Mouse (Mus musculus): ENCODE data around the gene Alox5. TPM values are rescaled to one million over a fixed set of nuclear protein-coding genes. Genes with fewer than 3 reads are reported as not detected.

Gene Alox5
- polyA plus RNA-seq, 1 experiment from 2014 or later: 2.3 TPM

DNA sequence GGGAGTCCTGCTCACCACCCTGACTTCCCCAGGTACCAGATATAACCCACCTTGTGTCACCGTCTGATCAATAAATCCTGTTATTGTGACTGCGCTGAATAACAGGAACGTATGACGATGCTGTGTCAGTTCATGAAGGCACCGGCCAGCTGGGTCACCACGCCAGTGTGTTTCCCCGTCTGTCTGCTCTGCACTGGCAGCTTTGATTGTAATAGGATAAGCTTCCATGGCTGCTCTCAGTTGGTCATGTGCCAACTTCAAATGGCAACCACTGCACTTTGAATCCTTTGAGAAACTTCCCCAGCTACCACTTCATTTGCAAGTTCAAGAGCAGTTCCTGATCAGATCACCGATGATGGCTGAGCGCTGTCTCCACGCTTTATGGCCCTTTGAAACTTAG is 77.4 kb downstream of the Alox5 start:
- Histone ChIP-seq H3K4me3 (no peak overlapping the region), H3K9me3 (replicated peaks) (no peaks in the 10 kb centered on the region), H3K27ac (no peak overlapping the region), H3K4me1 (replicated peaks) (peaks cover 15% of the 10 kb centered on the region), H3K27me3 (no peaks in the 10 kb centered on the region), H3K36me3 (no peaks in the 10 kb centered on the region), H3K4me2 (no peak overlapping the region), H3K9ac (no peak overlapping the region)
- 84% methylated on average over 10 of the region's 10 CpGs for WGBS
- ATAC-seq (replicated peaks; ENCODE audit: insufficient number of reproducible peaks, insufficient read depth, low FRiP score, low read depth): no peak

DNA sequence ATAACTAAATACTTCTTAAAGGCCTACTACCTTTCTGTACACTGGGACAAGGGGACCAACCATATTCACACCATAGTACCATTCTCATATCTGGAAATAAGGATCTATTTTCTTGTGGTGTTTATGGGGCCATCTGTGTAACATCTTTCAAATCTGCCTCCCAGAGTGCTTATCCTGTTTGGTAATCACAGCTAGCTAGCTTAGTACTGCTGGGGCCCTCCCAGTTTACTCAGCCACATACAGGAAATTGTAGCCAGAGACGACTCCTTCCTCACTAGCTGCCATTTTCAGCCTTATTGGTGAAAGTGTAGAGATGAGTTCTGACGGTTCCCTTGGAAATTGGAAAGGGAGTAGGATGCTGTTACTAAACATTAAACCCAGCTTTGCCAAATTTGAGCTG is 79.4 kb downstream of the Alox5 start:
- no peak overlapping the region for H3K9ac ChIP-seq
- H3K4me2 ChIP-seq: no peak overlapping the region
- no peaks in the 10 kb centered on the region; the same call in 1 of the 2 replicates for H3K36me3 ChIP-seq
- no peak overlapping the region for H3K4me3 ChIP-seq
- peaks cover 15% of the 10 kb centered on the region for H3K4me1 ChIP-seq (replicated peaks)
- no peak overlapping the region for H3K27ac ChIP-seq
- H3K27me3 ChIP-seq: no peaks in the 10 kb centered on the region
- no peak for ATAC-seq (replicated peaks; ENCODE audit: insufficient number of reproducible peaks, insufficient read depth, low FRiP score, low read depth)
- H3K9me3 ChIP-seq (replicated peaks): no peaks in the 10 kb centered on the region
- WGBS: 54% methylated on average over 2 of the region's 2 CpGs

DNA sequence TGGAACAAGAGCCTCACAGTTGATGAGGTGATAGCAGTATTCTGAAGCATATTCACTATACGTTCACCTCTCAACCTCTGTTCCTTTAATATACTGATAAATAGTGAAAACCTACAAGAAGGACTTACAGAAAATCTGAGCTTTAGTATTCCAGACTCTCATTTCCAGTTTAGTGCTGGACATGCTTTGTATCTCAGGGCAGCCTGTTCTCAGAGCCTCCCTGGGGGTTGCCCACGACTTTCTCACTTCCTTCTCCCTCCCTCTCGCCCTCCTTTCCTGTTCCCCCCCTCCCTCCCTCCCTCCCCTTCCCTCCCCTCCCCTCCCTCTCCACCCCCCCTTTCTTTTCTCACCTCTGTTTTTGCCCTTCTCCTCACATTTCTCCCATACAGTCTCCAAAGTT is 80.8 kb downstream of the Alox5 start:
- 43% methylated on average over 3 of the region's 3 CpGs for WGBS
- Histone ChIP-seq H3K27me3 (no peaks in the 10 kb centered on the region), H3K9me3 (replicated peaks) (no peaks in the 10 kb centered on the region), H3K4me2 (no peak overlapping the region), H3K4me3 (no peak overlapping the region), H3K4me1 (replicated peaks) (peaks cover 5% of the 10 kb centered on the region), H3K36me3 (no peaks in the 10 kb centered on the region; the same call in 1 of the 2 replicates), H3K27ac (no peak overlapping the region), H3K9ac (no peak overlapping the region)
- no peak for ATAC-seq (replicated peaks; ENCODE audit: insufficient number of reproducible peaks, insufficient read depth, low FRiP score, low read depth)

DNA sequence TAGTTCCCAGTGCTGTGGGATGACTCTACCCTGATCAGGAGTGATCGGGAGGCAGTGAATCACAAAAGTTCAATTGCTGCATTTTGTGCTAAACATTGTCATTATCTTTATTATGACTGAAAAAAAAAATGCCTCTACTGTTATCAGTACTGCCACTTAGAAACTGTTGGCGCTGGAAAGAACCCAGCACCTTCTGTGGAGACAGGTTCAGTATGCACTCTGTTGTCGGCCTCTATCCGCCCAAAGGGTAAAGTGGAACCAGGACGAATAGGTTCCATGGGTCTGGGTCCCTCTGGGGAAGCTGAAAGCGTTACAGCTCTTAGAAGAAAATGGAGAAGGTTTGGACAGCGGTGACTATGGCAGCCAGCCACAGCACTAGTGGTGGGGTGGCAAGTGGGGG is 82.1 kb downstream of the Alox5 start:
- 0 out of 2 replicates have a peak, but pooled peaks cover 4% of the 10 kb centered on the region for H3K4me1 ChIP-seq (replicated peaks)
- WGBS: 72% methylated on average over 7 of the region's 7 CpGs

DNA sequence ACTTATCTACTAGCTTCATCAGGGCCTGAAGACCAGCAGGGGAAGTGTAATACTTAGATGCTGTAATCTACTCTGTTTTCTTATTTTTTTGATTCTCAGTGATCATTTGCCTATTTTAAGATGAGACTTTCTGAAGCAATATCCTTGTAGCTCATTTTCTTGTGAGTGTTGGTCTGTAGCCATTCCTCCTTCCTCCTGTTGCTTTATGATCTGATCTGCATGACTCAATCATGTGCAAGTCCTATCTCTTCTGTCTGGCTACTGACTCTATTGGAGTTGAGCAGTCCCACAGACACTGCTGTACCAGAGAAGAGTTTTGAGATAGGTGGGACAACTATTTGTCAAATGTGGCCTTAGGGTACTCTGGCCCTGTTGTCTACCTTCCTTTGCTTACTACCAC is 86.4 kb downstream of the Alox5 start:
- H3K4me1 ChIP-seq (replicated peaks): no peaks in the 10 kb centered on the region
- no peak overlapping the region for H3K4me2 ChIP-seq
- no peak overlapping the region for H3K4me3 ChIP-seq
- H3K9ac ChIP-seq: no peak overlapping the region
- H3K27me3 ChIP-seq: no peaks in the 10 kb centered on the region
- no peak for ATAC-seq (replicated peaks; ENCODE audit: insufficient number of reproducible peaks, insufficient read depth, low FRiP score, low read depth)
- H3K27ac ChIP-seq: no peak overlapping the region
- H3K9me3 ChIP-seq (replicated peaks): no peaks in the 10 kb centered on the region
- no peaks in the 10 kb centered on the region; the same call in 1 of the 2 replicates for H3K36me3 ChIP-seq

More for the DNA sequence above, 82.1 kb downstream of the Alox5 start:
- ATAC-seq (replicated peaks; ENCODE audit: insufficient number of reproducible peaks, insufficient read depth, low FRiP score, low read depth): no peak
- no peak overlapping the region for H3K27ac ChIP-seq
- H3K4me2 ChIP-seq: no peak overlapping the region
- no peaks in the 10 kb centered on the region for H3K27me3 ChIP-seq
- H3K4me3 ChIP-seq: no peak overlapping the region
- H3K9me3 ChIP-seq (replicated peaks): no peaks in the 10 kb centered on the region
- no peaks in the 10 kb centered on the region; the same call in 1 of the 2 replicates for H3K36me3 ChIP-seq
- H3K9ac ChIP-seq: no peak overlapping the region

DNA sequence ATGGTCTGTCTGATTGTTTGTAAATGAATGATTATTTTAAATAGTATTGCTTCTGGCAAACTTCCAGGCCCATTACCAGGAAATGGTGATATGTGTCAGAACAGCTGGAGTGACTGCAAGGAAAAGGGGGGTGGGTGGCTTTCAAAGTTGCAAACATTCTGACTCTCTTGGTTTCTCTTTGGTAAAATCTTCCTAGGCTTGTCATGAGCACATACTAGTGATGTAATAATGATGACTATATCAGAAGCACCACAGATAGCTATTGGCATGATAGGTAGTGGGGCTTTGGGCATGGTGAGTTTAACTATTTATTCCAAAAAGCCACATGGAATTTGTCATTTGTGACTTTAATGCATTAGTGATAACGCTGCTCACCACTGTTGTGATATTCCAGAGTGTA is 86.8 kb downstream of the Alox5 start:
- Histone ChIP-seq H3K4me3 (no peak overlapping the region), H3K9me3 (replicated peaks) (no peaks in the 10 kb centered on the region), H3K27me3 (no peaks in the 10 kb centered on the region), H3K36me3 (no peaks in the 10 kb centered on the region; the same call in 1 of the 2 replicates), H3K27ac (no peak overlapping the region), H3K4me1 (replicated peaks) (no peaks in the 10 kb centered on the region), H3K4me2 (no peak overlapping the region), H3K9ac (no peak overlapping the region)
- no peak for ATAC-seq (replicated peaks; ENCODE audit: insufficient number of reproducible peaks, insufficient read depth, low FRiP score, low read depth)
- WGBS: 86% methylated on average over 1 of the region's 1 CpGs

DNA sequence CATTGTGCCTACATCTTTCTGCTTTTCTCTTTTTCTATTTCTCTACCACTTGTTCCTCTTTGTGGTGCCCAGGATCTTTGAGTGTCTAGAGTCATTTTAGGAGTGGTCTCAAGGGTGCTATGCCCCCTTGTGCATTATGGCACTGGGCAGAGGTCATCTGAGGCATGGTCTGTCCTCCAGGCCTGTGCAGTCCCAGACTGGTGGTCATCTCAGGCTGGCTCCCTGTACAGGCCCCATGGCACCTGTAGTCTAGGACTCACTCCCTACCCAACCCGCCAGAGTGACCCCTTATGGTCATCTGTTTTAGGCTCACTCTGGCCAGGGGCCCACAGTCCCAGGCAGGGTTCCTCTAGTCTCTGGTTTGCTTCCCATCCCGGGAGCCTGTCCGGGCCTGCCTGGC is 89.5 kb downstream of the Alox5 start:
- ATAC-seq (replicated peaks; ENCODE audit: insufficient number of reproducible peaks, insufficient read depth, low FRiP score, low read depth): no peak
- no peaks in the 10 kb centered on the region for H3K9me3 ChIP-seq (replicated peaks)
- H3K4me3 ChIP-seq: no peak overlapping the region
- no peak overlapping the region for H3K4me2 ChIP-seq
- no peaks in the 10 kb centered on the region for H3K36me3 ChIP-seq
- no peaks in the 10 kb centered on the region for H3K4me1 ChIP-seq (replicated peaks)
- no peaks in the 10 kb centered on the region for H3K27me3 ChIP-seq
- H3K27ac ChIP-seq: no peak overlapping the region
- 85% methylated on average over 3 of the region's 3 CpGs for WGBS
- no peak overlapping the region for H3K9ac ChIP-seq

DNA sequence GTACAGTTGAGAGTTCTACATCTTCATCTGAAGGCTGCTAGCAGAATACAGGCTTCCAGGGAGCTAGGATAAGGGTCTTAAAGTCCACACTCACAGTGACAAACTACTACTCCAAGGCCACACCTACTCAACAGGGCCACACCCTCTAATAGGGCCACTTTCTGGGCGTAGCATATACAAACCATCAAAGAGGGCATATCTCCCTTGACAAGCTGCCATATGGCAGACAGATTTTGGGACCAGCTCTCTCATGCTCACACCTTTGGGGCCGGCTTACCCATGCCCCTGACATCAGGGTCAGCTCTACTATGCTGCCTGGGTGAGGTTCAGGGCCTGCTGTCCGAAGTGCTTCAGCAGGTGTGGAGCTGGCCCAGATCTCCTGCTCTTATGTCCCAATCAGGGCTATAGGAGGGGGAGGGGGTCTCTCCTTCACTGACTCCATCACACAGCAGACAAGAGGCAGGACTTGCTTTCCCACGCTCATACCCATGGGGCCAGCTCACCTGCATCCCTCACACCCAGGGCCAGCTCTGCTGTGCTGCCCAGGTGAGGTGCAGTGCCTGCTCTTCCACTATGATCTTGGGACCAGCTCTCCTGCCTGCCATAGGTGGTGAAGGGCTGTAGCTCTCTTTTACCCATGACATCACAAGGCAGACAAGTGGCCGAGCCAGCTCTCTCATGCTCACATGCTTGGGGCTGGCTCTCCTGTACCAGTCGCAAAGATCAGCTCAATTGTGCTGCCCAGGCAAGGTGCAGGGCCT is 90.6 kb downstream of the Alox5 start:
- no peaks in the 10 kb centered on the region for H3K9me3 ChIP-seq (replicated peaks)
- H3K4me1 ChIP-seq (replicated peaks): no peaks in the 10 kb centered on the region
- H3K27ac ChIP-seq: no peak overlapping the region
- H3K27me3 ChIP-seq: no peaks in the 10 kb centered on the region
- 0 out of 2 replicates have a peak, but pooled peaks have one; percentile 7 for ATAC-seq (replicated peaks; ENCODE audit: insufficient number of reproducible peaks, insufficient read depth, low FRiP score, low read depth)
- H3K36me3 ChIP-seq: no peaks in the 10 kb centered on the region
- H3K4me2 ChIP-seq: no peak overlapping the region
- H3K9ac ChIP-seq: no peak overlapping the region
- WGBS: 76% methylated on average over 6 of the region's 6 CpGs
- H3K4me3 ChIP-seq: no peak overlapping the region

DNA sequence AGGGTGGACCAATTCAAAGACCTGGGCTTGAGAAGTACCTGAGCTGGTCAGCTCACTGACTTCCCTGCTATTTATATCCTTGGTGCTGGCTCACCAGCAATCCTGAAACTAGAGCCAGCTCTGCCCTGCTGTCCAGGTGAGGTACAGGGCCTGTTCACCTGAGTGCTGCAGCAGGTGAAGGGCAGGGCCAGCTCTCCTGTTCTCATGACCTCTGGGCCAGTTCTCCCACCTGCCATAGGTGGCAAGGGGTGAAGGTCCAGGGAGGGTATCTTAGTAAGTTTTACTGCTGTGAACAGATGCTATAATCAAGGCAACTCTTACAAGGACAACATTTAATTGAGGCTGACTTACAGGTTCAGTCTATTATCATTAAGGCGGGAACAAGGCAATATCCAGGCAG is 91.2 kb downstream of the Alox5 start:
- H3K36me3 ChIP-seq: no peaks in the 10 kb centered on the region
- no peak overlapping the region for H3K27ac ChIP-seq
- no peak overlapping the region for H3K4me2 ChIP-seq
- no peaks in the 10 kb centered on the region for H3K9me3 ChIP-seq (replicated peaks)
- no peaks in the 10 kb centered on the region for H3K4me1 ChIP-seq (replicated peaks)
- WGBS: 97% methylated on average over 1 of the region's 1 CpGs
- H3K4me3 ChIP-seq: no peak overlapping the region
- no peak overlapping the region for H3K9ac ChIP-seq
- ATAC-seq (replicated peaks; ENCODE audit: insufficient number of reproducible peaks, insufficient read depth, low FRiP score, low read depth): no peak
- no peaks in the 10 kb centered on the region for H3K27me3 ChIP-seq

DNA sequence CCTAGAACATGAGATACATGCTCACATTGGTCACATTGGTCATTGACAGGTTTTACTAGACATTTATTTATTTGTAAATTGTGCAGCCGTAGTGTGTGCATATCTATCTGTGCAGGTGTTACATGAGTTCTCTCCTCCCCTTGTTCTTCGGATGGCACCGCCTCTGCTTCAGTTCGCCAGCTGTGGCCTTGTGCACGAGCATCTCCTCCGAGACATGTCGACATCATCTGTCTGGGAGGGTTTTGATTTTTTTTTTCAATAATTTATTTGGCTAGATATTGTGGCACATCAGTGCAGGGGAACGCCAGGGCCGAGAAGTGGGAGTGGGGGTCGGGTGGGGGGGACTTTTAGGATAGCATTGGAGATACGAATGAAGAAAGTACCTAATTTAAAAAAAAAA is 93.0 kb downstream of the Alox5 start:
- ATAC-seq (replicated peaks; ENCODE audit: insufficient number of reproducible peaks, insufficient read depth, low FRiP score, low read depth): no peak
- WGBS: 76% methylated on average over 11 of the region's 11 CpGs
- Histone ChIP-seq H3K9ac (no peak overlapping the region), H3K36me3 (no peaks in the 10 kb centered on the region), H3K4me1 (replicated peaks) (no peaks in the 10 kb centered on the region), H3K4me2 (no peak overlapping the region), H3K27me3 (no peaks in the 10 kb centered on the region), H3K4me3 (no peak overlapping the region), H3K27ac (no peak overlapping the region), H3K9me3 (replicated peaks) (no peaks in the 10 kb centered on the region)

DNA sequence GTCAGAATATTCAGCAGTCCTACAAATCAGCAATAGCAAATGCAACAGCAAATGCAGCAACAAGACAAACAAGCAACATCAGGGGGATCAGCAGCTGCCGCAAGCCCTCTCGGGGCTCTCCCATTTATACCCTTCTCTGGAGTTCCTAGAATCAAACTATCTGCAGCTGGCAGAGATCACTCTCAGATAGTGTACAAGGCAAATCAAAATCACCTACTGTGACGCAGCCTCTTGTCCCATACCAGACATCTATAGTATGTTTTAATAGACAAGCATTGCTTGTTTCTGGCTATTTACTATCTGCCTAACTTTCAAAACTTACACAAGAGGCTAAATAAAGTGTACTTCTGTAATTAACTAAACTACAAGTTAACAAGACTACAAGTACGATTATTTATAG is 99.0 kb downstream of the Alox5 start:
- Histone ChIP-seq H3K27me3 (no peaks in the 10 kb centered on the region), H3K4me2 (no peak overlapping the region), H3K27ac (no peak overlapping the region), H3K4me1 (replicated peaks) (no peaks in the 10 kb centered on the region; the same call in 1 of the 2 replicates), H3K9me3 (replicated peaks) (no peaks in the 10 kb centered on the region), H3K4me3 (no peak overlapping the region), H3K36me3 (no peaks in the 10 kb centered on the region), H3K9ac (no peak overlapping the region)
- no peak for ATAC-seq (replicated peaks; ENCODE audit: insufficient number of reproducible peaks, insufficient read depth, low FRiP score, low read depth)
- WGBS: 90% methylated on average over 4 of the region's 4 CpGs

DNA sequence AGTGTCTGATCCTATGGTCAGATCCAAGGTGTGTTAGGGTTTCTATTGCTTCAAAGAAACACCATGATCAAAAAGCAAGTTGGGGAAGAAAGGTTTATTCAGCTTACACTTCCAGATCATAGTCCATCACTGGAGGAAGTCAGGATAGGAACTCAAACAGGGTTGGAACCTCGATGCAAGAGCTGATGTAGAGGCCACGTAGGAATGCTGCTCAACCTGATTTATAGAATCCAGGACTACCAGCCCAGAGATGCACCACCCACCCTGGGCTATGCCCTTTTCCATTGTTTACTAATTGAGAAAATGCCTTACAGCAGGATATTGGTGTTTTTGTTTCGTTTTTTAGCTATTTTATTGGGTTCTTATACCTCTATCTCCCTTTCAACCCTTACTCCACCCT is 99.5 kb downstream of the Alox5 start:
- no peak overlapping the region for H3K9ac ChIP-seq
- no peaks in the 10 kb centered on the region for H3K9me3 ChIP-seq (replicated peaks)
- no peaks in the 10 kb centered on the region for H3K27me3 ChIP-seq
- no peaks in the 10 kb centered on the region for H3K36me3 ChIP-seq
- H3K4me1 ChIP-seq (replicated peaks): no peaks in the 10 kb centered on the region; the same call in 1 of the 2 replicates
- no peak overlapping the region for H3K4me2 ChIP-seq
- H3K4me3 ChIP-seq: no peak overlapping the region
- WGBS: 86% methylated on average over 3 of the region's 3 CpGs
- no peak overlapping the region for H3K27ac ChIP-seq
- ATAC-seq (replicated peaks; ENCODE audit: insufficient number of reproducible peaks, insufficient read depth, low FRiP score, low read depth): no peak
